Mouse (Mus musculus) gastrocnemius, postnatal 4 days (tissue): Measurements from ENCODE around the gene Disp1. TPM values are rescaled to one million over a fixed set of nuclear protein-coding genes. Genes with fewer than 3 reads are reported as not detected.

ENCODE experiments used
- DNase-seq, 2 experiments: peaks; one replicate each; pipeline ENCODE4 v3.0.0; 2021 to 2022; ENCODE audit warnings: low spot score in 2 of 2, mixed read lengths in 2 of 2
- total RNA-seq, 2 experiments: library from RNA; stranded (reverse); gene quantifications; 2 replicates each; pipeline ENCODE4 v1.2.3; 2021

The Disp1 gene
- total RNA-seq, 2 experiments from 2014 or later, result 19.3 to 22.2 TPM

DNA sequence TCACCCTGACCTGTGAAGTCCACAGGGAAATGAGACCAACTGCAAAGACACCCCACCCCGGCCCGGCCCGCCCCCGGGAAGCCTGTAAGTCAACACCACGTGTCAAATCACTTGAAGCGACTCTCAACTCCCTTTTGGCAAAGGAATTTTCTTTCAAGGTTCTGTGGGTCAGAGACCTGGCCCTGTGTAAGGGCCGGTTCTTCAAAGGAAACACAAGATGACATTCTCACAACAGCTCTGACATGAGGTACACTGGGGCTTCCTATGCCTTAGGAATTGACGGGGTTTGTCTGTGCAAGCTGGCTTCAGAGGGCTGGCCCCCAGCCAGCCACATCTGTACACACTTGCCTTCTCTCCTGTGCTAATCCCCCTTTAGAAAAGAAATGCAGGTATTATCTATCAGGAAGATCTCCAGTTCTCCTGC is 56.7 kb downstream of the Disp1 start:
- no peak for DNase-seq

DNA sequence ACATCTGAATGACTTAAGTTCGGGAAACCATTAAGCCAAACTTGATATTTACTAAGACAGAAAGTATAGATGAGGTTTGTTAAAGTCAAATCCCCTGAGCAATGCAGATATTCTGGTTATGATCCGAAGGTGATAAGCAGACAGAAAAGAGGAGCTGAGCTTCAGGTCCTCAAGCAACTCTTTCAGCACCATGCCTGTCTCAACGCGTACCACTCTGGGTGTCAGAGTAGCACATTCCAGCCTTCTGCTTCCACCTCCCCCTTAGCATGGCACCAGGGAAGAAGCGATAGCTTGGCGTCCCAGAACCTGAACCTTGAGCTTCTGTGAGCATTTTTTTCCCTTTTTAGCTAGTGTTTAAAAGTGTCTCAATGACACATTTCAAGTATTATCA is 57.1 kb downstream of the Disp1 start:
- DNase-seq, result no peak

DNA sequence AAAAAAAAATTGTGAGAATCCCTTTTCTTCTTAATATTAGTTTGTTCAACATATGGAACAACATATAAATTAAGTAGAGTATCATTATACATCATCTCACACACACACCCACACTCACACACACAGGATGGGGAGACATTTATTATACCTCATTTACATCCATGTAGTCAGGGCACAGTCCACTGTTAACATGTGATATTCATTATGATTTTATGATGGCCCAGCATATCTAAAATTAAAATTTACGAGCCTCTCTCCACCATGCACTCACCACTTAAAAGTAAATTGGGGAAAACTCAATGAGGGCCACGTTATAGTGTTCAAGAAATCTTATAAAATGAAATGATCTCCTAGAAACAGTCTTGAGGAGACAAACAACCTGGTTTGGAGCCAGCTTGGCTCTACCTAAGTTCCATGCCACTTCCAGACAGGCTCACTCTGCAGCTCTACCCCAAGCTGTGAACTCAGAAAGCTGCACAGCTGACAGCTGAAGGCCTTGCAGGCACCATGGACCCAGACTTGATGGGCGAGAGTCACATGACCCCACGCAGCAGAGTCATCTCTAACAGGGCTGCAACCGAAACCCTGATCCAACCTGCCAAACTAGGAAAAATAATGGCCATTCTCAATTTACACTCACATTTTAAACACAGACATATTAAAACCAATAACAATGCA is 57.7 kb downstream of the Disp1 start:
- DNase-seq, result no peak

DNA sequence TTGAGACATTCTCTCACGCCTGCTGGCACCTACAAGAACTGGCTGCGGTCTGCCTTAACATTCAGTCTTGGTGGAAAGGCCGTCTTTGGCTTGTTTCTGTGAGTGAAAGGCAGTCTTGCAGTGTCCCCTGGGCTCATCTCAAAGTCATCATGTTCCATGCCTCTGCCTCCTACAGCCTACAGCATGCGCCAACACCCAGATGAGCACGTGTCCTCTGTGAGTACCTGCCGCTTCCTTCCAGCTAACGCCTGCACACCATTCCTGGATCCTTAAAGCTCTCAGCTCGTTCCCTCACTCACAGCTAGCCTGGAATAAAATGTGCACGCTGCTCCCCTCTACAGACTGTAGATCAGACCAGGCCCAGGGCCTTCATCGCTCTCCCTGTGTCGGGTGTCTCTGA is 60.3 kb downstream of the Disp1 start:
- DNase-seq, result no peak

- DNase-seq, result no peak
Observed at GRCm38 (mm10) chr1:183160188-183160587, 61.1 kb downstream of the Disp1 start.

GRCm38 (mm10) chr1:183159183-183159582 is 62.1 kb downstream of the Disp1 start:
- no peak for DNase-seq

- peak in 1 of 2 experiments; percentile 60 for DNase-seq
Observed at GRCm38 (mm10) chr1:183155600-183155999, 65.7 kb downstream of the Disp1 start.

DNA sequence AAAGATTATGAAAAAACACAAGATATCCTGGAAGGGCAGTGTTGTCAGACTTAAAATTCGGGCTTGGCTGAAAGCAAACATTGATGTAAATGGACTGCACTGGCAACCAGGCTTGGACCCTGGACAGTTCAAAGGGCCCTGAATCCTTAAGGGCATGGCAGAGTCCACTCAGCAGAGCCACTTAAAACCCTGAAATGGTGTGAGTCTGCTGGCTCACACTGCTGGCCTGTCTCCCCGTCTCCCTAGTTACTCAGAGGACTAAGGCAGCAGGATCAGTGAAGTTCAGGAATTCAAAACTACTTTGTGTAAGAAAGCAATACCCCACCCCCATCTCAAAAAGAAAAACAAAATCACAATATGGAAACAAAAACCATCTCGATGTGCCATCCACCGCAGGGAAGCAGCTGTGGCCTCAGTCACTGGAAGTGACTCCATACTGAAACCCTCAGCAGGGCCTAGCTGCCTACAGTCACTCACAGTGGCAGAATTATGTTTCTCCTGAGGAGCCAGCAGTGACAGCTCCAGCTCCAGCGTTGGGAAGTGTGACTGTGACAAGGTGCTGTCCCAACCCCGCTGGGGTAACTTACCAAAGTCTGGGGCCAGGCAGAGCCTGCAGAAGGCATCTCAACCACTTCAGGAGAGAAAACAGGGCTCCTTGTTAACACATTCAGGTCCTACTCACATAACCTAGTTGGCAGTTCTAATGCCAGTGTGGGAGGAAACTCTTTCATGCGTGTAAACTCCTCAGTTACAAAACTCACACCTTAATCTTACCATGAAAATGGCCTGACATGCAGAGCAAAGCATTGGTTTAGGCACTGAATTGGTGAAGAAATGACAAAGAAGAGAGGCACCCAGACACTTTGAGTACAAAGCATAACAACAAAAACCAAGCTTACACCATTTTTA is 66.8 kb downstream of the Disp1 start:
- DNase-seq, result no peak

DNA sequence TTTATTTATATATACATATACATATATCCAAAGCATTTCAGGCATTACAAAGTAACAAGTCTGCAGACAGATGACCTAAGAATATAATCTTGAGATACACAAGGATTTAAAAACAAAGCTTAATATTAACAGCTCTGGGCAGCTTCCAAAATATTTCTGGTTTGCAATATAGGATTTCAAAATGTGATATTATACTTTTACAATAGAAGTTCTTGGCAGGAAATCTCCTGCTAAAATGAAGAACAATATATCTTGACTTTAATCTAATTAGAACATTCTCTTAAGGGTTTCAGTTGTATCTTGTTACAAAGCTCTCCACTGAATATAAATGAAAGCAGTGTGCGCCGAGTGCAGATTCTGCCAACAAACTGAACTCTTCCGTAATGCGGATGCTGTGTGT is 68.0 kb downstream of the Disp1 start:
- no peak for DNase-seq

GRCm38 (mm10) chr1:183151510-183152319 is 69.6 kb downstream of the Disp1 start:
- no peak for DNase-seq

GRCm38 (mm10) chr1:183150379-183150840 is 70.9 kb downstream of the Disp1 start:
- DNase-seq, result no peak

- no peak for DNase-seq
Observed at GRCm38 (mm10) chr1:183149571-183150105, 71.7 kb downstream of the Disp1 start.

GRCm38 (mm10) chr1:183147438-183147841 is 73.9 kb downstream of the Disp1 start:
- peak; percentile 57 to 69 for DNase-seq

DNA sequence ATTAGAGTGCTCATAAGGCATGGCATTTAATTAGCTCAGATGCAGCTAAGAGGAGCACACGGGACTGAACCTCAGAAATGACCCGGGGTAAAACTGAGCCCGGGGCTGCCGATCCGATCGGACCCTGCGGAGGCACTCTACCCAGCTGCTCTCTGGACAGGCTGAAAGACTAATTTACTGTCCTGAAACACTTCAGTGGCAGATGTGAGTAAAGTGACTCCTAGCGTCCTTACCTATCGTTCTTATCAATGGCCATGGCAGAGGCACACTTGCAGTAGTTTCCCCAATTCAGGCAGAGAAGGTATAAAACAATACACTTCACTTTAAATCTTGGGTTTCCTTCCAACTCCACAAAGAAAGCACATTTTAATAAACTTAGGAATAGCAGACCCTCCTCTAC is 74.5 kb downstream of the Disp1 start:
- DNase-seq, result no peak

- DNase-seq, result no peak
Observed at GRCm38 (mm10) chr1:183146102-183146735, 75.1 kb downstream of the Disp1 start.

DNA sequence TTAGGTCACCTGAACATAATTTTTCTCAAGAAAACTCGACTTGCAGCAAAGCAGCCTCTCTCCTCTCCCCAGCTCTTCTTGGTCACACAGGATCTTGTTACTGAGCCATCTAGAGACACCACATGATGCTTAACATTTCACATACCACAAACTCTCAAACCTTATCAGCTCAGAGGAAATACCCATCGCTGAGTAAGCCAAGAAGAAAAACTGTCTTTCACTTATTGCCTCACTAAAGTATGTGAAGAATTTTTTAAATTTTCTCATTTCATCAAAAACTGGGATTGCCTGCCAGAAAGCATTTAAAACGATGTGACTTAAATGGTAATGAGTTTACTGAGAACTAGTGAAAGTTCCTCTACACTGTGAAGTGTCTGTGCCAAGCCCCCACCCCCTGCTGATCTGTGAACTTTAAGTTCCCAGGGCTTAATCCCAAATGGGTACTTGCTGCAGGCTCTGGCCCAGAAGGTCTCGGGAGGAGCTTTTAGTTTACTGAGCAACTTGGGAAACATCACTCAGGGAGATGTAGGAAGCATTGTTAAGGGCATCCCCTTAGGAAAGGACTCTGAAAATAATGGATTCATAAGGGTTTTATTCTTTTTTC is 76.6 kb downstream of the Disp1 start:
- DNase-seq, result no peak

GRCm38 (mm10) chr1:183143246-183143645 is 78.1 kb downstream of the Disp1 start:
- no peak for DNase-seq

DNA sequence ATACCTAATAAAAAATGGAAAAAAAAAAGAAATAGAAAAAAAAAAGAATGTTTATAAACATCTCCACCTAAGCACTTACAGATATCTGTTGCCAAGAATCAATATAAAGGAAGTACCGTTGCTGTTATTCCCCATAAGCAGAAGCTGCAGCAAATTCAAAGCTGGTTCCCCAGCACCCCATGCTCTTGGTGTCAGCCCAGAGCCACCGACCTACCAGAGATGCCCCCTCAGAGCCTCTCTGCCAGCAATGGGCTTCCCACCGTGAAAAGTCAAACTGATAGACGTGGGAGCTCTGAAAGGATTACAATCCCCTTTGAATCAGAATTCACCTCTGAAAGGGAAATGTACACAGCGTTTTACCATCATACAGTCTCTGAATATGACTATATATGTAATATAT is 78.8 kb downstream of the Disp1 start:
- DNase-seq, result no peak

DNA sequence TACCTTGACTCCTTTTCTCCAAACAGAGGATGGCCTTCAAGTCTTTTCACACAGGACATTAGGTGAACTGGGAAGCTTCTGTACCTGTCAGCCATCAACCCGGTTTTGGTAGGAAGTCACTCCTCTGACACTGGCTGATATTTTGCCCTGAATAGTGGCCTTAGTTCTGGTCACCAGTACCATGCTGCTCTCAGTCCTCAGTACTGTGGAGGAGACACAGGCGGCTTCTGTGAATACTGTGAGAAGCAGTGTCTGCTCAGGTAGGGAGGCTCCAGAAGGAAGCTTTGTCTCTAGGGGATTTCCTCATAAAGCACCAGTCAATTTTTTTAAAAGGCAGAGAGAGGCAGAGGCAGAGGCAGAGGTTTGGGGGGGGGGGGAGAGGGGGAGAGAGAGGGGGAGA is 80.0 kb downstream of the Disp1 start:
- DNase-seq, result no peak
